Comparison of ENCODE assay signal across 8 mouse cellular contexts in genomic region chr14:121648581-121649060, GRCm38 (mm10).
DNase-seq lines count a peak whose midpoint lies in the region; ATAC-seq and TF ChIP-seq lines count a peak whose summit lies in the region.

No protein-coding gene starts in this region.

- no peak overlapping the region for H3K4me3 ChIP-seq in spleen, adult 2 months (ENCODE audit: extremely low read depth, insufficient read depth, insufficient read length)
- no peak overlapping the region for H3K4me3 ChIP-seq in hindbrain, embryonic 12.5 days
- no peak overlapping the region for H3K4me3 ChIP-seq in liver, embryonic 11.5 days (ENCODE audit: low read depth, low read length)

- 41% methylated on average over 9 of the region's 9 CpGs for WGBS in spleen, adult 2 months
- 58% methylated on average over 9 of the region's 9 CpGs for WGBS in hindbrain, embryonic 12.5 days
- 31% methylated on average over 9 of the region's 9 CpGs for WGBS in liver, embryonic 11.5 days

- no peak for DNase-seq in spleen, adult 2 months (ENCODE audit: low read depth in 1 of 2, low spot score in 2 of 2)
- no peak for DNase-seq in spleen, postnatal 36 days (ENCODE audit: low spot score in 2 of 2)
- no peak for DNase-seq in liver, embryonic 11.5 days (ENCODE audit: low spot score)
- no peak for DNase-seq in cerebellum, adult 11 months
- DNase-seq in ovary, adult 18-20 months (ENCODE audit: low spot score), result no peak
- no peak for DNase-seq in left cerebral cortex, adult 18-20 months (ENCODE audit: low spot score in 2 of 2)

- H3K27ac ChIP-seq in spleen, adult 2 months (ENCODE audit: insufficient read depth, low read length), result peak overlapping the region; percentile 50; the same call in 1 of the 2 replicates
- 0 out of 2 replicates have a peak overlapping the region, but pooled peaks have one; percentile 7 for H3K27ac ChIP-seq in hindbrain, embryonic 12.5 days
- no peak overlapping the region for H3K27ac ChIP-seq in liver, embryonic 11.5 days (ENCODE audit: low read depth, low read length)

- no peak overlapping the region for H3K4me2 ChIP-seq in hindbrain, embryonic 12.5 days (replicated peaks)
- no peak overlapping the region for H3K4me2 ChIP-seq in liver, embryonic 11.5 days

- H3K9me3 ChIP-seq in hindbrain, embryonic 12.5 days (replicated peaks), result no peaks in the 10 kb centered on the region
- H3K9me3 ChIP-seq in liver, embryonic 11.5 days (ENCODE audit: control insufficient read depth, low read length), result no peaks in the 10 kb centered on the region

- H3K4me1 ChIP-seq in spleen, adult 2 months (ENCODE audit: control insufficient read depth, insufficient read depth, insufficient read length), result no peaks in the 10 kb centered on the region
- 0 out of 2 replicates have a peak, but pooled peaks cover 3% of the 10 kb centered on the region for H3K4me1 ChIP-seq in hindbrain, embryonic 12.5 days
- H3K4me1 ChIP-seq in liver, embryonic 11.5 days (replicated peaks; ENCODE audit: control insufficient read depth, insufficient read depth, low read length), result no peaks in the 10 kb centered on the region; the same call in 1 of the 2 replicates

- no peaks in the 10 kb centered on the region for H3K27me3 ChIP-seq in spleen, adult 2 months (ENCODE audit: control insufficient read depth, insufficient read depth, low read length)
- no peaks in the 10 kb centered on the region for H3K27me3 ChIP-seq in hindbrain, embryonic 12.5 days
- H3K27me3 ChIP-seq in liver, embryonic 11.5 days (replicated peaks; ENCODE audit: control insufficient read depth, insufficient read depth, low read length), result no peaks in the 10 kb centered on the region

- no peak for ATAC-seq in hindbrain, embryonic 12.5 days (ENCODE audit: low FRiP score)
- ATAC-seq in liver, embryonic 11.5 days (replicated peaks; ENCODE audit: low FRiP score), result peak; percentile 23; the same call in 1 of the 2 replicates
- ATAC-seq in erythroblast, adult 5-6 weeks (replicated peaks; ENCODE audit: low FRiP score, poor library complexity, severe bottlenecking), result no peak

- no peak for TF ChIP-seq CTCF in spleen, adult 2 months (IDR thresholded peaks at IDR 0.05; ENCODE audit: extremely low read depth, insufficient read depth, insufficient read length, insufficient replicate concordance)

- H3K36me3 ChIP-seq in spleen, adult 2 months (ENCODE audit: control insufficient read depth, insufficient read depth, low read length), result no peaks in the 10 kb centered on the region
- 0 out of 2 replicates have a peak, but pooled peaks cover under 1% of the 10 kb centered on the region for H3K36me3 ChIP-seq in hindbrain, embryonic 12.5 days
- no peaks in the 10 kb centered on the region for H3K36me3 ChIP-seq in liver, embryonic 11.5 days (ENCODE audit: control insufficient read depth, insufficient read depth, low read length)

- no peak for TF ChIP-seq POLR2A in spleen, adult 2 months (IDR thresholded peaks at IDR 0.05; ENCODE audit: low read depth, low read length)

- no peak overlapping the region for H3K9ac ChIP-seq in hindbrain, embryonic 12.5 days
- no peak overlapping the region for H3K9ac ChIP-seq in liver, embryonic 11.5 days (ENCODE audit: low read depth, low read length)
